Mouse (Mus musculus) limb, embryonic 15.5 days (tissue): ENCODE measurements at regions not wholly inside any gene's neighbourhood (a gene's known extent, or its start where the extent isn't known, plus 50 kb on each side); places are given as distances from the start of the nearest gene placed in this dataset.
A peak's percentile ranks its signal among the peaks of the same experiment; 100 is the strongest.

ENCODE experiments used
- ATAC-seq: fragments of 200-750 bp; cut with Nextera tagmentation; 2 replicates; pipeline ENCODE4 v1.8.0; 2017; ENCODE audit warnings: low read depth, moderate TSS enrichment; ENCODE audit not compliant: insufficient number of reproducible peaks, low FRiP score, low TSS enrichment
- H3K27ac ChIP-seq: fragments of 300-500 bp; sonication (generic); 2 replicates; pipeline ENCODE4 v1.5.1; 2015; ENCODE audit warnings: moderate library complexity, mild to moderate bottlenecking, inconsistent platforms
- H3K27me3 ChIP-seq: fragments of 300-500 bp; sonication (generic); 2 replicates; pipeline ENCODE4 v1.6.1; 2015; ENCODE audit warnings: inconsistent platforms
- H3K36me3 ChIP-seq: fragments of 300-500 bp; sonication (generic); 2 replicates; pipeline ENCODE4 v1.6.1; 2015; ENCODE audit warnings: inconsistent platforms
- H3K4me1 ChIP-seq: fragments of 300-500 bp; sonication (generic); 2 replicates; pipeline ENCODE4 v1.6.1; 2015; ENCODE audit warnings: inconsistent platforms
- H3K4me2 ChIP-seq: fragments of 300-500 bp; sonication (generic); 2 replicates; pipeline ENCODE4 v1.6.1; 2015; ENCODE audit warnings: mild to moderate bottlenecking, inconsistent platforms
- H3K4me3 ChIP-seq: fragments of 300-500 bp; sonication (generic); 2 replicates; pipeline ENCODE4 v1.5.1; 2015; ENCODE audit warnings: mild to moderate bottlenecking, inconsistent platforms
- H3K9ac ChIP-seq: fragments of 300-500 bp; sonication (generic); 2 replicates; pipeline ENCODE4 v1.6.1; 2015; ENCODE audit warnings: inconsistent platforms
- H3K9me3 ChIP-seq: fragments of 300-500 bp; sonication (generic); 2 replicates; pipeline ENCODE4 v1.6.1; 2016; ENCODE audit warnings: inconsistent platforms
- WGBS: fragments of 180-500 bp; shearing (Covaris S2); methylation state at CpG from one replicate; pipeline ENCODE4 v1.1.7; 2015; 5-methylcytosine and 5-hydroxymethylcytosine counted together

DNA sequence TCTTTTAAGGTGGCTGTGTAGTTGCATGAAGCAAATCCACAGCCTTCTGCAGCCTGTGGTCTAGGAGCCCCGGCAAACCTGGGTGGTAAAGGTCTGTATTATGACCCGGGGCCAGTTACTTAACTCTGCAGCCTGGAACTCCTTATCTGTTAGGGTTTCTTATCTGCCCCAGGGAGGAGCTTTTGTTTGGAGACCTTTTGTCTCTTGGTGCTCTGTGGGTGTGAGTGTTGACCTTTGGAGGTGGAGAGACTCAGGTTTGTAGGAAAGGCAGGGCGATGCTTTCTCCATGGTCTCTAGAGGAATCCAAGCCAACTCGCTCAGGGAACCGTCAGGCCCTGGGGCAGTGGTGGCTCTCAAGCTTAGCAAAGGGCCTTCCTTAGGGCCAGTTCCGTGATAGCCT, 127.8 kb upstream of the Ubr2 start:
- Histone ChIP-seq H3K36me3 (no peaks in the 10 kb centered on the region), H3K9ac (no peak overlapping the region), H3K4me1 (peaks cover 19% of the 10 kb centered on the region), H3K27ac (peak overlapping the region; percentile 18; the same call in 1 of the 2 replicates), H3K27me3 (no peaks in the 10 kb centered on the region), H3K4me2 (peak overlapping the region; percentile 79; the same call in 1 of the 2 replicates), H3K4me3 (no peak overlapping the region), H3K9me3 (no peaks in the 10 kb centered on the region)
- ATAC-seq: no peak
- 58% methylated on average over 6 of the region's 6 CpGs for WGBS

DNA sequence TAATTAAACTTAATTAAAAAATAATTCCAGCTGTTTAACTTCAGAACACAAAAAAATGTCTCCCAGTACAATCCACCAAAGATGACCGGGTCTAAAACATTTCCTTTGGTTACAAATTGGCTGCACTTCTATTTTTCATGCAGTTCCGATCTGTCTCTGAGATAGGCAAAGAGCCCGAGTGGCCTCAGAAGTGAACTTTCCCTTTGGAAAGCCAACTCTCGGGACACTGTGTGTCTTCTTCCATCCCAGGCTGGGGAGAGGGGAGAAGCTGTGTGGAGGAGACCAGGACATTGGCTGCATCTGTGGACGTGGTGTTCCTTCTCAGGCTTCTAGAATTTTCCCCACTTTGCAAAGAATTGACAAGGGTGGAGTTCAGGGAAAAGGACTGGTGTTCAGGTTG, 125.0 kb upstream of the Ubr2 start:
- no peak overlapping the region for H3K9ac ChIP-seq
- no peaks in the 10 kb centered on the region for H3K36me3 ChIP-seq
- no peaks in the 10 kb centered on the region for H3K27me3 ChIP-seq
- H3K27ac ChIP-seq: no peak overlapping the region
- no peak for ATAC-seq
- WGBS: 79% methylated on average over 5 of the region's 5 CpGs
- H3K4me2 ChIP-seq: no peak overlapping the region
- no peaks in the 10 kb centered on the region for H3K9me3 ChIP-seq
- peaks cover 9% of the 10 kb centered on the region for H3K4me1 ChIP-seq
- no peak overlapping the region for H3K4me3 ChIP-seq

- ATAC-seq: no peak
- H3K27ac ChIP-seq: no peak overlapping the region
- 43% methylated on average over 2 of the region's 2 CpGs for WGBS
These were observed 123.4 kb upstream of the Ubr2 start for GRCm38 (mm10) chr17:47133785-47134184.

DNA sequence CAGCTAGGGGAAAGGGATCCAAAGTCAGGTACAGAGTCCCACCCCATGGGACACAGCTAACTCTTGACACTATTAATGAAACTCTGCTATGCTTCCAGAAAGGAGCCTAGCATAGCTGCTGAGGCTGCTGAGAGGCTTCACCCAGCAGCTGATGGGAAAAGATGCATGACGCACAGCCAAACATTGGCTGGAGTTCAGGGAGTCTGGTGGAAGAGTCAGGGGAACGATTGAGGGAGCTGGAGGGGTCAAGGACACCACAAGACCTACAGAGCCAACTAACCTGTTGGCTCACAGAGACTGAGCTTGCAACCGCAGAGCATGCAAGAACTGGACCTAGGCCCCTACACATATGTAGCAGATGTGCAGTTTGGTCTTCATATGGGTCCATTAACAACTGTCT, 117.2 kb upstream of the Ubr2 start:
- 75% methylated on average over 3 of the region's 3 CpGs for WGBS
- Histone ChIP-seq H3K36me3 (no peaks in the 10 kb centered on the region), H3K27ac (no peak overlapping the region), H3K4me3 (no peak overlapping the region), H3K9ac (no peak overlapping the region), H3K4me2 (no peak overlapping the region), H3K4me1 (no peaks in the 10 kb centered on the region), H3K9me3 (no peaks in the 10 kb centered on the region), H3K27me3 (no peaks in the 10 kb centered on the region)
- ATAC-seq: no peak

More at GRCm38 (mm10) chr17:47133785-47134184, 123.4 kb upstream of the Ubr2 start:
- H3K4me3 ChIP-seq: no peak overlapping the region
- H3K4me2 ChIP-seq: no peak overlapping the region
- no peaks in the 10 kb centered on the region for H3K9me3 ChIP-seq
- peaks cover 3% of the 10 kb centered on the region for H3K4me1 ChIP-seq
- H3K27me3 ChIP-seq: no peaks in the 10 kb centered on the region
- no peak overlapping the region for H3K9ac ChIP-seq
- no peaks in the 10 kb centered on the region for H3K36me3 ChIP-seq

- H3K4me1 ChIP-seq: no peaks in the 10 kb centered on the region
- H3K36me3 ChIP-seq: no peaks in the 10 kb centered on the region
- no peak overlapping the region for H3K4me3 ChIP-seq
- H3K9me3 ChIP-seq: no peaks in the 10 kb centered on the region
- no peak overlapping the region for H3K27ac ChIP-seq
- no peaks in the 10 kb centered on the region for H3K27me3 ChIP-seq
- 91% methylated on average over 18 of the region's 18 CpGs for WGBS
- no peak overlapping the region for H3K9ac ChIP-seq
- no peak overlapping the region for H3K4me2 ChIP-seq
- no peak for ATAC-seq
These were observed 113.2 kb upstream of the Ubr2 start for GRCm38 (mm10) chr17:47123576-47123975.

DNA sequence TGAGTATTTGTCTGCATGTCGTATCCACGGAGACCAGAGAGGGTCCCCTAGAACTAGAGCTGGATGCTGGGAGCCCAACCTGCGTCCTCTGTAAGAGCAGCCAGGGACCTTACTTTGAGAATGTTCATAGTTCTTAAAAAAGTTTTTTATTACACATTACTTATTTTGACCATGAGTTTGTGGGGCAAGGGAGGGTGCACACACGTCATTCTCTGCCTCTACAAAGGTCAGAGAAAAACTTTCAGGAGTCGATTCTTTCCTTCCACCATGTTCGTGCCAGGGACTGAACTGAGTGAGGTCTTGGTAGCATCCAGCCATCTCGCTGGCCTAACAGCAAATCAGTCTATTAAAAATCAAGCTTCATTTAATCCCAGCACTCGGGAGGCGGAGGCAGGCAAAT, 111.9 kb upstream of the Ubr2 start:
- Histone ChIP-seq H3K4me1 (no peaks in the 10 kb centered on the region), H3K27ac (no peak overlapping the region), H3K4me3 (no peak overlapping the region), H3K27me3 (no peaks in the 10 kb centered on the region), H3K4me2 (no peak overlapping the region), H3K36me3 (no peaks in the 10 kb centered on the region), H3K9me3 (no peaks in the 10 kb centered on the region), H3K9ac (no peak overlapping the region)
- 77% methylated on average over 9 of the region's 9 CpGs for WGBS
- no peak for ATAC-seq

DNA sequence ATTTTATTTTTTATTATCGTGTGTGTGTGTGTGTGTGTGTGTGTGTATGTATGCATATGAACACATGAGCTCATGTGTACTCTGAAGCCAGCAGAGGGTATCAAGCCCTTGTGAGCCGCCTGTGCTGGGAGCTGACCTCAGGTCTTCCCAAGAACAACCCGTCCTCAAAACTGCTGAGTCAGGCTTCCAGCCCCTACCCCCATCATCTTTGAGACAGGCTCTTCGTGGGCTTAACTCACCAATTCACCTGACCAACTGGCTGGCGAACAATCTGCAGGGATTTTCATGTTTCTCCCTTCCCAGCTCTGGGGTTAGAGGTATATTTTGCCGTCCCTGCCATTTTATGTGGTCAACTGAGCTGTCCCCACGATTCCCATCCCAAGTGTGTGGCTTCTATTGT, 107.7 kb upstream of the Ubr2 start:
- Histone ChIP-seq H3K4me3 (no peak overlapping the region), H3K36me3 (no peaks in the 10 kb centered on the region), H3K4me2 (no peak overlapping the region), H3K27ac (no peak overlapping the region), H3K9ac (no peak overlapping the region), H3K27me3 (no peaks in the 10 kb centered on the region), H3K4me1 (no peaks in the 10 kb centered on the region), H3K9me3 (no peaks in the 10 kb centered on the region)
- WGBS: 85% methylated on average over 7 of the region's 7 CpGs
- ATAC-seq: no peak

- no peak overlapping the region for H3K4me3 ChIP-seq
- H3K27me3 ChIP-seq: no peaks in the 10 kb centered on the region
- no peaks in the 10 kb centered on the region for H3K36me3 ChIP-seq
- no peaks in the 10 kb centered on the region for H3K4me1 ChIP-seq
- no peak for ATAC-seq
- no peak overlapping the region for H3K9ac ChIP-seq
- H3K27ac ChIP-seq: no peak overlapping the region
- H3K4me2 ChIP-seq: no peak overlapping the region
- no peaks in the 10 kb centered on the region for H3K9me3 ChIP-seq
- 49% methylated on average over 13 of the region's 13 CpGs for WGBS
These were observed 105.4 kb upstream of the Ubr2 start for GRCm38 (mm10) chr17:47115754-47116153.

DNA sequence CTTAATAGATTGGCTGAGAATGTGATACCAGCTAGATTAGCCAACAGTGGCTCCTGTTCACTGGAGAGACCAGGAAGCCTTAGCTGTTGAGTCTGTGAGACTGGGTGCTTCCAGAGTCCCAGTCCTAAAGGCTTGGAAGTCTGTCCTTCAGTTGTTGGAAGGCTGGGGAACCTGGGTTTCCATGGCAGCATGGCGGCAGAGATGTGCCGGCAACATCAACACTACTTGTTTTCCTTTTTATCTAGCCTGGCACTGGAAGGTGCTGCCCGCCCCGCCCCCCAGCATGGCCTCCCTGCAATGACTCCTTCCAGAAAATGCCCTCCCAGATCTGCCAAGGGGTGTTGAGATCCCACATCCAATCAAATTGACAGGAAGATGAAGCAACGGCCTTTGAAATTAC, 104.8 kb upstream of the Ubr2 start:
- no peak overlapping the region for H3K9ac ChIP-seq
- WGBS: 89% methylated on average over 5 of the region's 5 CpGs

DNA sequence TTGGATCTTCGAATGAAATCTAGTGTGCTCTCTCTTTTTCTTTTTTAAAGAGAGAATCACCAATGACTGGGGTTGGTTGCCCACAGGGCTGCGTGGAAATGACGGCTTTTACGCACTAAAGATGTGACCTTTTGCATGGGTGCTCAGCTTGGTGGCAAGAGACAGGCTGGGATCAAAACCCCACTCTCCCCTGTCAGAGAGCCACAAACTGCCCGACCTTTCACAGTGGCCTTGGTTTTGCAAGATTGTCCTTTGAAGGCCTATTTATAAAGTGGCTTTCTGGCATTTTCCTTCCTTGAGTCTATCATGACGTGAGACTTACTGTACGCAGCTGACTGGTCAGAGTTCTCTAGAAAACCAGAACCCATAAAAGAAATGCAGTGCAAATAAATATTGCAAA, 104.4 kb upstream of the Ubr2 start:
- Histone ChIP-seq H3K9ac (no peak overlapping the region), H3K4me3 (no peak overlapping the region), H3K4me2 (no peak overlapping the region), H3K27me3 (no peaks in the 10 kb centered on the region), H3K9me3 (no peaks in the 10 kb centered on the region), H3K4me1 (no peaks in the 10 kb centered on the region), H3K27ac (no peak overlapping the region), H3K36me3 (no peaks in the 10 kb centered on the region)
- WGBS: 73% methylated on average over 7 of the region's 7 CpGs
- no peak for ATAC-seq

More for the DNA sequence above, 104.8 kb upstream of the Ubr2 start:
- Histone ChIP-seq H3K4me2 (no peak overlapping the region), H3K9me3 (no peaks in the 10 kb centered on the region), H3K4me3 (no peak overlapping the region), H3K4me1 (no peaks in the 10 kb centered on the region), H3K27me3 (no peaks in the 10 kb centered on the region), H3K27ac (no peak overlapping the region), H3K36me3 (no peaks in the 10 kb centered on the region)
- ATAC-seq: no peak

- Histone ChIP-seq H3K9ac (no peak overlapping the region), H3K9me3 (no peaks in the 10 kb centered on the region), H3K4me2 (no peak overlapping the region), H3K4me1 (no peaks in the 10 kb centered on the region), H3K4me3 (no peak overlapping the region), H3K27ac (no peak overlapping the region), H3K36me3 (no peaks in the 10 kb centered on the region), H3K27me3 (no peaks in the 10 kb centered on the region)
- no peak for ATAC-seq
- 85% methylated on average over 16 of the region's 16 CpGs for WGBS
These were observed 102.3 kb upstream of the Ubr2 start for GRCm38 (mm10) chr17:47112556-47113225.

DNA sequence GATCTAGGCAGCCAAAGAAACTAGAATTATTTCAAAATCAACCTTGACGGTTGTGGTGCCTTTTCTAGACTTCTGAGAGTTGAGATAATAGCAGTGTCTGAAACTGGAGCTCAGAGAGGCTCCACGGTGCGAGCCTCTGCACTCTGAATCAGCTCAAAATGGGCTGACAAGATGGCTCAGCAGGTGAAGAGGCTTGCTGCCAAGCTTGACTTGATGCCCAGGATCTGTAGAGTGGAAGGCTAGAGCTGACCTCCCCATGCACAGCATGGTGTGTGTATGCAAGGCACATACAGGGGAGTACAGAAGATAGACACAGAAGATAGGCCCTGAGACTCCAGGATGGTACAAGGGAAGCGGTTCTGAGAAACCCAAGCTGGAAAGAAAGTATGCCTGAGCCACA, 100.5 kb upstream of the Ubr2 start:
- WGBS: 82% methylated on average over 4 of the region's 4 CpGs
- H3K27ac ChIP-seq: no peak overlapping the region
- H3K4me1 ChIP-seq: no peaks in the 10 kb centered on the region
- ATAC-seq: no peak
- H3K27me3 ChIP-seq: no peaks in the 10 kb centered on the region
- no peaks in the 10 kb centered on the region for H3K9me3 ChIP-seq
- H3K9ac ChIP-seq: no peak overlapping the region
- H3K36me3 ChIP-seq: no peaks in the 10 kb centered on the region
- H3K4me3 ChIP-seq: no peak overlapping the region
- no peak overlapping the region for H3K4me2 ChIP-seq

DNA sequence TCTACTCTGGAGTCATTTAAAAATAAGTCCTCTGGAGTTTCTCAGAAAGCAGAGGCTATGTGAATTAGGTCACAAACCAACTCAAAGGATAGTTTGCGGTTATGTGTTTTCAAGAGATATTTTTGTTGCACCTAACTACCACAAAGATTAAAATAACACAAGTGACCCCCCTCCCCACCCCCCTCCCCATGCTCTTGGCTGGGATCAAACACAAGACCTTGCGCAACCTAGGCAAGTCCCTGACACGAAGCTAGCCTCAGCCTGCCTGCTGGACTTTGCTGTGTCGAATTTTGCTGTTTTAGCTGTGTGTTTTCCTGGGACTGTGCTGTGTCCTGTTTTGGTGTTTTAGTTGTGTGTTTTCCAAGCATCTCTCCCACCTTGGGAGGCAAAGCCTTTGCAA, 94.0 kb upstream of the Ubr2 start:
- H3K36me3 ChIP-seq: no peaks in the 10 kb centered on the region
- H3K9me3 ChIP-seq: no peaks in the 10 kb centered on the region
- no peak overlapping the region for H3K9ac ChIP-seq
- WGBS: 79% methylated on average over 4 of the region's 4 CpGs
- ATAC-seq: no peak
- H3K27me3 ChIP-seq: no peaks in the 10 kb centered on the region
- H3K27ac ChIP-seq: no peak overlapping the region
- no peak overlapping the region for H3K4me2 ChIP-seq
- H3K4me1 ChIP-seq: no peaks in the 10 kb centered on the region
- no peak overlapping the region for H3K4me3 ChIP-seq
